Mouse (Mus musculus): ENCODE measurements around the gene Olfr707. TPM values are rescaled to one million over a fixed set of nuclear protein-coding genes. Genes with fewer than 3 reads are reported as not detected.
"Not testable (repeated sequence)": the region's sequence is repeated elsewhere in the genome, so short reads cannot be mapped to it uniquely, and the experiment has no call there.

The Olfr707 gene
- total RNA-seq (2014; rRNA removed) (not detected in 2 replicates), polyA plus RNA-seq (2015; fragmentation: Nextera tagmentation; extraction: Ambion mirVana) (not detected in 2 replicates)

- not testable (repeated sequence) for H3K27me3 ChIP-seq (ENCODE audit: insufficient read depth, low read length); H3K9ac ChIP-seq (replicated peaks; ENCODE audit: low read length, poor library complexity, severe bottlenecking); H3K4me2 ChIP-seq (ENCODE audit: low read depth, low read length, poor library complexity, severe bottlenecking); H3K4me1 ChIP-seq (ENCODE audit: insufficient read depth, low read length); H3K4me3 ChIP-seq (ENCODE audit: low read depth, low read length); H3K9me3 ChIP-seq (ENCODE audit: low read length); ATAC-seq (ENCODE audit: low FRiP score); H3K36me3 ChIP-seq (ENCODE audit: insufficient read depth, low read length); DNase-seq (ENCODE audit: low spot score); H3K27ac ChIP-seq (ENCODE audit: low read depth, low read length)
- WGBS, result 80% methylated on average over 3 of the region's 3 CpGs
Observed at GRCm38 (mm10) chr7:106901141-106901540, at the start of gene Olfr707. Gene Olfr707 (minus strand): TSS chr7:106901241.

GRCm38 (mm10) chr7:106948212-106948611 lies 47.2 kb upstream of the Olfr707 start, which contains the start of gene Olfr710:
Gene Olfr710 (minus strand): TSS chr7:106948312.
- DNase-seq (ENCODE audit: low spot score) (no peak), ATAC-seq (ENCODE audit: low FRiP score) (no peak)
- Histone ChIP-seq H3K4me2 (ENCODE audit: low read depth, low read length, poor library complexity, severe bottlenecking) (no peak within 1 kb of the TSS), H3K4me1 (ENCODE audit: insufficient read depth, low read length) (no peaks in the 10 kb centered on the region), H3K27me3 (ENCODE audit: insufficient read depth, low read length) (no peaks in the 10 kb centered on the region), H3K27ac (ENCODE audit: low read depth, low read length) (no peak within 1 kb of the TSS), H3K9me3 (ENCODE audit: low read length) (no peaks in the 10 kb centered on the region), H3K9ac (replicated peaks; ENCODE audit: low read length, poor library complexity, severe bottlenecking) (no peak within 1 kb of the TSS), H3K4me3 (ENCODE audit: low read depth, low read length) (no peak within 1 kb of the TSS), H3K36me3 (ENCODE audit: insufficient read depth, low read length) (no peaks in the 10 kb centered on the region)
- 76% methylated on average over 3 of the region's 3 CpGs for WGBS
- no peak for TF ChIP-seq CTCF (IDR thresholded peaks at IDR 0.05)

GRCm38 (mm10) chr7:106932119-106932518 lies 31.1 kb upstream of the Olfr707 start, which contains the start of gene Olfr709-ps1:
Gene Olfr709-ps1 (minus strand): TSS chr7:106932219.
- Histone ChIP-seq H3K27ac (ENCODE audit: low read depth, low read length) (no peak within 1 kb of the TSS), H3K9ac (replicated peaks; ENCODE audit: low read length, poor library complexity, severe bottlenecking) (no peak within 1 kb of the TSS), H3K4me1 (ENCODE audit: insufficient read depth, low read length) (no peaks in the 10 kb centered on the region), H3K4me2 (ENCODE audit: low read depth, low read length, poor library complexity, severe bottlenecking) (no peak within 1 kb of the TSS), H3K27me3 (ENCODE audit: insufficient read depth, low read length) (no peaks in the 10 kb centered on the region), H3K4me3 (ENCODE audit: low read depth, low read length) (no peak within 1 kb of the TSS), H3K9me3 (ENCODE audit: low read length) (no peaks in the 10 kb centered on the region), H3K36me3 (ENCODE audit: insufficient read depth, low read length) (no peaks in the 10 kb centered on the region)
- TF ChIP-seq CTCF (IDR thresholded peaks at IDR 0.05), result no peak
- ATAC-seq (ENCODE audit: low FRiP score), result no peak
- DNase-seq (ENCODE audit: low spot score), result no peak

GRCm38 (mm10) chr7:106920961-106921360 lies 19.9 kb upstream of the Olfr707 start:
- WGBS, result 91% methylated on average over 6 of the region's 7 CpGs
- not testable (repeated sequence) for DNase-seq (ENCODE audit: low spot score); H3K4me2 ChIP-seq (ENCODE audit: low read depth, low read length, poor library complexity, severe bottlenecking); H3K4me3 ChIP-seq (ENCODE audit: low read depth, low read length); H3K27ac ChIP-seq (ENCODE audit: low read depth, low read length); H3K9ac ChIP-seq (replicated peaks; ENCODE audit: low read length, poor library complexity, severe bottlenecking); H3K4me1 ChIP-seq (ENCODE audit: insufficient read depth, low read length); H3K27me3 ChIP-seq (ENCODE audit: insufficient read depth, low read length); H3K9me3 ChIP-seq (ENCODE audit: low read length); H3K36me3 ChIP-seq (ENCODE audit: insufficient read depth, low read length); ATAC-seq (ENCODE audit: low FRiP score)

- H3K27me3 ChIP-seq (ENCODE audit: insufficient read depth, low read length), result no peaks in the 10 kb centered on the region
- no peak within 1 kb of the TSS for H3K27ac ChIP-seq (ENCODE audit: low read depth, low read length)
- no peak for DNase-seq (ENCODE audit: low spot score)
- H3K4me3 ChIP-seq (ENCODE audit: low read depth, low read length), result no peak within 1 kb of the TSS
- no peaks in the 10 kb centered on the region for H3K36me3 ChIP-seq (ENCODE audit: insufficient read depth, low read length)
- no peak within 1 kb of the TSS for H3K9ac ChIP-seq (replicated peaks; ENCODE audit: low read length, poor library complexity, severe bottlenecking)
- no peak for ATAC-seq (ENCODE audit: low FRiP score)
- H3K4me1 ChIP-seq (ENCODE audit: insufficient read depth, low read length), result no peaks in the 10 kb centered on the region
- no peak for TF ChIP-seq CTCF (IDR thresholded peaks at IDR 0.05)
- no peaks in the 10 kb centered on the region for H3K9me3 ChIP-seq (ENCODE audit: low read length)
- H3K4me2 ChIP-seq (ENCODE audit: low read depth, low read length, poor library complexity, severe bottlenecking), result no peak within 1 kb of the TSS
- 65% methylated on average over 2 of the region's 2 CpGs for WGBS
Observed at GRCm38 (mm10) chr7:106907676-106908075, 6.6 kb upstream of the Olfr707 start, which contains the start of gene Olfr1532-ps1. Gene Olfr1532-ps1 (plus strand): TSS chr7:106908001.

GRCm38 (mm10) chr7:106888062-106888461 lies 13.0 kb downstream of the Olfr707 start, which contains the start of gene Olfr706:
Gene Olfr706 (minus strand): TSS chr7:106888162.
- Histone ChIP-seq H3K9me3 (ENCODE audit: low read length) (no peaks in the 10 kb centered on the region), H3K4me1 (ENCODE audit: insufficient read depth, low read length) (no peaks in the 10 kb centered on the region), H3K27ac (ENCODE audit: low read depth, low read length) (no peak within 1 kb of the TSS), H3K27me3 (ENCODE audit: insufficient read depth, low read length) (no peaks in the 10 kb centered on the region), H3K4me3 (ENCODE audit: low read depth, low read length) (no peak within 1 kb of the TSS), H3K9ac (replicated peaks; ENCODE audit: low read length, poor library complexity, severe bottlenecking) (no peak within 1 kb of the TSS), H3K4me2 (ENCODE audit: low read depth, low read length, poor library complexity, severe bottlenecking) (no peak within 1 kb of the TSS), H3K36me3 (ENCODE audit: insufficient read depth, low read length) (no peaks in the 10 kb centered on the region)
- 79% methylated on average over 2 of the region's 2 CpGs for WGBS
- no peak for DNase-seq (ENCODE audit: low spot score)
- TF ChIP-seq CTCF (IDR thresholded peaks at IDR 0.05), result no peak
- ATAC-seq (ENCODE audit: low FRiP score), result no peak

All from midbrain, postnatal 0 days (tissue).